Mouse (Mus musculus) gonadal fat pad, adult 2 months (tissue): ENCODE measurements around the gene 4930558C23Rik. TPM values are rescaled to one million over a fixed set of nuclear protein-coding genes. Genes with fewer than 3 reads are reported as not detected.
"Not testable (repeated sequence)": the region's sequence is repeated elsewhere in the genome, so short reads cannot be mapped to it uniquely, and the experiment has no call there.

Source experiments
- DNase-seq: peaks from one replicate; pipeline ENCODE4 v3.0.0-alpha.2; 2012; ENCODE audit warnings: low read depth
- polyA plus RNA-seq: library from polyadenylated mRNA; depleted of rRNA; stranded (reverse); fragments of >200 nt; gene quantifications from 2 replicates; pipeline ENCODE4 v1.2.3, GENCODE M21; 2012; rRNA removed

4930558C23Rik gene
- polyA plus RNA-seq, 1 experiment: not detected

- DNase-seq: no peak
Measured at GRCm38 (mm10) chr3:95373208-95373607, 29.4 kb downstream of the 4930558C23Rik start.

DNA sequence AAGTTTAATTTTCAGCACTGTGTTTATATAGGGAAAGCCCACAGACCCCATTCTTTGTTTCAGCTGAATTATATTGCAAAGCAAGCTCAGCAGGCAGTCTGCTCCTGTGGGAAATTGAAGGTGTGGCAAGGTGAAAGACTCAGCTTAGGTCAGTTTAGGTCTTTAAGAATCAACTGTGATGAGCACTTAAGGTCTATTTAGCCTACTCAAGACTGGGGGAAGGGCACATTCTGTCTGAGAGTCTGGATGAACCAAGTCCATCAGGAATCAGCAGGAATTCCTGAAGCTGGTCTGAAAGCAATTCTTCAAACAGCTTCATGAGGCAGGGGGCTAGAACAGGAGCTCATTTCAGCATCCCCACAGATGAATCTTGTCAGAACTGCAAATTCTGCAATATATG is 32.5 kb downstream of the 4930558C23Rik start:
- no peak for DNase-seq

GRCm38 (mm10) chr3:95360276-95360675 is 42.4 kb downstream of the 4930558C23Rik start:
- not testable (repeated sequence) for DNase-seq

GRCm38 (mm10) chr3:95357746-95358145 is 44.9 kb downstream of the 4930558C23Rik start:
- DNase-seq: no peak

- DNase-seq: peak; percentile 55
Measured at GRCm38 (mm10) chr3:95356701-95357449, 45.8 kb downstream of the 4930558C23Rik start, which contains the start of gene Setdb1. TSS of gene Setdb1 (minus strand) at chr3:95357202.

- DNase-seq: not testable (repeated sequence)
Measured at GRCm38 (mm10) chr3:95355911-95356544, 46.6 kb downstream of the 4930558C23Rik start.

GRCm38 (mm10) chr3:95349491-95349890 is 53.1 kb downstream of the 4930558C23Rik start:
- no peak for DNase-seq

DNA sequence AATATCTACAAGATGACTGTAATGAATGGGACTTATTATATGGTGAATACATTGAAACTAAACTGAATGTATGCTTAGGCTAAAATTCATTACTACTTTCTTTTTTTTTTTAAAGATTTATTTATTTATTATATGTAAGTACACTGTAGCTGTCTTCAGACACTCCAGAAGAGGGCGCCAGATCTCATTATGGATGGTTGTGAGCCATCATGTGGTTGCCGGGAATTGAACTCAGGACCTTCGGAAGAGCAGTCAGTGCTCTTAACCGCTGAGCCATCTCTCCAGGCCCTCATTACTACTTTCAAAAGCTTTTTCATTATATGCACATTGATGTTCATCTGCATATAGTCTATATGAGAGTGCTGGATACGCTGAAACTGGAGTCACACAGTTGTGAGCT is 54.3 kb downstream of the 4930558C23Rik start:
- not testable (repeated sequence) for DNase-seq

- no peak for DNase-seq
Measured at GRCm38 (mm10) chr3:95346454-95346853, 56.2 kb downstream of the 4930558C23Rik start.

GRCm38 (mm10) chr3:95343356-95344000 is 59.2 kb downstream of the 4930558C23Rik start:
- not testable (repeated sequence) for DNase-seq

GRCm38 (mm10) chr3:95338251-95338650 is 64.4 kb downstream of the 4930558C23Rik start:
- no peak for DNase-seq

- DNase-seq: no peak
Measured at GRCm38 (mm10) chr3:95337345-95337744, 65.3 kb downstream of the 4930558C23Rik start.

Other genes starting within 250 kb of the 4930558C23Rik start
- 6.4 and 6.7 TPM in 2 replicates for gene Sema6c, start 242.4 kb downstream of the 4930558C23Rik start, polyA plus RNA-seq
- gene Gabpb2, start 184.9 kb downstream of the 4930558C23Rik start, polyA plus RNA-seq: 13.2 and 14.2 TPM in 2 replicates
- 59.7 and 60.1 TPM in 2 replicates for gene Cdc42se1, start 174.1 kb downstream of the 4930558C23Rik start, polyA plus RNA-seq
- gene Mllt11, start 170.7 kb downstream of the 4930558C23Rik start, polyA plus RNA-seq: 22.5 and 24.7 TPM in 2 replicates
- gene Gm128, start 161.2 kb downstream of the 4930558C23Rik start, polyA plus RNA-seq: 0.86 and 2.1 TPM in 2 replicates
- gene Bnipl, start 151.6 kb downstream of the 4930558C23Rik start, polyA plus RNA-seq: 2.1 and 2.6 TPM in 2 replicates
- gene Mindy1, start 121.5 kb downstream of the 4930558C23Rik start, polyA plus RNA-seq: 90.3 and 111 TPM in 2 replicates
- 23.6 and 28.2 TPM in 2 replicates for gene Prune1, start 120.8 kb downstream of the 4930558C23Rik start, polyA plus RNA-seq
- 18.1 and 26.0 TPM in 2 replicates for gene Anxa9, start 95.7 kb downstream of the 4930558C23Rik start, polyA plus RNA-seq
- gene Cers2, start 88.0 kb downstream of the 4930558C23Rik start, polyA plus RNA-seq: 92.9 and 123 TPM in 2 replicates
- 16.1 and 17.1 TPM in 2 replicates for gene Setdb1, start 45.6 kb downstream of the 4930558C23Rik start, polyA plus RNA-seq
- 27.0 and 31.4 TPM in 2 replicates for gene Arnt, start 31.5 kb upstream of the 4930558C23Rik start, polyA plus RNA-seq
- gene Ctsk, start 96.4 kb upstream of the 4930558C23Rik start, polyA plus RNA-seq: 14.6 and 14.8 TPM in 2 replicates
- 26.2 and 27.6 TPM in 2 replicates for gene Ctss, start 123.9 kb upstream of the 4930558C23Rik start, polyA plus RNA-seq
- not detected in 2 replicates for gene Hormad1, start 156.8 kb upstream of the 4930558C23Rik start, polyA plus RNA-seq
- gene Golph3l, start 186.1 kb upstream of the 4930558C23Rik start, polyA plus RNA-seq: 11.1 and 12.8 TPM in 2 replicates
- gene Ensa, start 222.2 kb upstream of the 4930558C23Rik start, polyA plus RNA-seq: 14.6 and 19.8 TPM in 2 replicates